Mouse (Mus musculus): ENCODE results near the gene Arhgef6. TPM values are rescaled to one million over a fixed set of nuclear protein-coding genes. Genes with fewer than 3 reads are reported as not detected.

The Arhgef6 gene
- polyA plus RNA-seq, 1 experiment from 2014 or later: 5.4 TPM

DNA sequence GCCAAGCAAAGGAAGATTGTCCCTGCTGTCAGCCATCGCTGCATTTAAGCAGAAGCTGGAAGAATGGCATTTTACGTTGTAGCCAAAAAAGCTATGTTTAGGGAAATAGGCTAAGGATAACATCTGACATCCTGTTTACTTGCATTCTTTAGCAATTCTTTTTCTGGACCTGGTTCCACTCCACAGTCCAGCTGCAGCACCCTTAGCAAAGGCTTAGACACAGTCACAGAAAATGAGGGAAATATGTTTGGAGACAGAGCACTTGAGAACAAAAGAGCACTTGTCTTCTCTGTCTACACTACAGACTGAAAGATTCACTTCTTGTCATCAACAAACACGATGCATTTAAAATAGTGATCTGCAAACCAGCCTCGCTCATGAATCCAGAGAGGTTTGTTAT is 691 bp upstream of the Arhgef6 start:
- Histone ChIP-seq H3K36me3 (ENCODE audit: control insufficient read depth, insufficient read depth, low read length) (no peaks in the 10 kb centered on the region), H3K9ac (ENCODE audit: low read depth, low read length) (no peak overlapping the region), H3K27me3 (ENCODE audit: control insufficient read depth, insufficient read depth, low read depth, low read length) (no peaks in the 10 kb centered on the region), H3K4me2 (ENCODE audit: low read length) (no peak overlapping the region), H3K27ac (ENCODE audit: low read length) (no peak overlapping the region), H3K9me3 (replicated peaks; ENCODE audit: control insufficient read depth, low read length, poor library complexity, severe bottlenecking) (no peaks in the 10 kb centered on the region), H3K4me3 (ENCODE audit: low read depth, low read length) (no peak overlapping the region), H3K4me1 (ENCODE audit: control insufficient read depth, insufficient read depth, low read length) (no peaks in the 10 kb centered on the region)
- ATAC-seq: no peak
- WGBS: 75% methylated on average over 4 of the region's 4 CpGs

DNA sequence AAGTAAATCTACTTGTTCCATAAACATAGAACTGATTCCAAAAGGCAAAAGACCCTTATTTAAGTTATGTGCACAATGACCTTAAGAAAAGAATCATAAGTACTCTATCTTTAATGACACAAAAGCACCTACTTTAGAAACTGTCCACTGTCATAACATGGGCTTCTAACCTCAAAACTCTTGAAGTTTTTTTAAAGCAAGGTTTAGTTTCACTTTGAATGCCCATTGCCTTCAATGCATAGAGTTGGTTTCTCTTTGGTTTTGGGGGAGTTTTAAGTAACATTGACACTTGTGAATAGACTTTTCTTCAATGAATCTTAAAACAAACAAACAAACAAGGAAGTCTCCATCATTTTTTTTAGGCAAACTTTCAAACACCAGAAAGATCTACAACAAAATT is 947 bp downstream of the Arhgef6 start:
- ATAC-seq: no peak
- Histone ChIP-seq H3K27me3 (ENCODE audit: control insufficient read depth, insufficient read depth, low read depth, low read length) (no peaks in the 10 kb centered on the region), H3K9me3 (replicated peaks; ENCODE audit: control insufficient read depth, low read length, poor library complexity, severe bottlenecking) (no peaks in the 10 kb centered on the region)

DNA sequence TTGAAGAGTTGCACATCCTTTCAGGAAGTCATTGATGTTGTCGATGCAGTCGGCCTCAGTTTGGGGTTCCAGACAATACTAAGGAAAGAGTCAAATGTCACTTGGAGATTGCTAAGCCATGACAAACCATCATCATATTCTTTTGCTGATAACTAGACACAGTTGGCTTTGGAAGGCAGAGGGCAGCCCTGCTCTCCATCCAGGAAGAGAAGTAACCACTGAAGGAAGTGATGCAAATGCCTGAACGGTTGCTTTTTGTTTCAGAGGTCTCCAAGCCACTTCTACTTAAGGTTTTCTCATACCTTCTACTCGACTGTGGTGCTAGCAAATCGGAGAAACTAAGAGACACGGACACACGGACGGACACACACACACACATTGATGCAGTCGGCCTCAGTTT is 1.6 kb downstream of the Arhgef6 start:
- no peaks in the 10 kb centered on the region for H3K36me3 ChIP-seq (ENCODE audit: control insufficient read depth, insufficient read depth, low read length)
- ATAC-seq: no peak
- 86% methylated on average over 9 of the region's 9 CpGs for WGBS
- no peak overlapping the region for H3K4me2 ChIP-seq (ENCODE audit: low read length)
- no peak overlapping the region for H3K27ac ChIP-seq (ENCODE audit: low read length)
- no peaks in the 10 kb centered on the region for H3K27me3 ChIP-seq (ENCODE audit: control insufficient read depth, insufficient read depth, low read depth, low read length)
- no peaks in the 10 kb centered on the region for H3K9me3 ChIP-seq (replicated peaks; ENCODE audit: control insufficient read depth, low read length, poor library complexity, severe bottlenecking)
- H3K4me1 ChIP-seq (ENCODE audit: control insufficient read depth, insufficient read depth, low read length): no peaks in the 10 kb centered on the region
- no peak overlapping the region for H3K4me3 ChIP-seq (ENCODE audit: low read depth, low read length)
- H3K9ac ChIP-seq (ENCODE audit: low read depth, low read length): no peak overlapping the region

More for the DNA sequence above, 947 bp downstream of the Arhgef6 start:
- Histone ChIP-seq H3K27ac (ENCODE audit: low read length) (no peak overlapping the region), H3K9ac (ENCODE audit: low read depth, low read length) (no peak overlapping the region), H3K36me3 (ENCODE audit: control insufficient read depth, insufficient read depth, low read length) (no peaks in the 10 kb centered on the region), H3K4me3 (ENCODE audit: low read depth, low read length) (no peak overlapping the region), H3K4me1 (ENCODE audit: control insufficient read depth, insufficient read depth, low read length) (no peaks in the 10 kb centered on the region), H3K4me2 (ENCODE audit: low read length) (no peak overlapping the region)

DNA sequence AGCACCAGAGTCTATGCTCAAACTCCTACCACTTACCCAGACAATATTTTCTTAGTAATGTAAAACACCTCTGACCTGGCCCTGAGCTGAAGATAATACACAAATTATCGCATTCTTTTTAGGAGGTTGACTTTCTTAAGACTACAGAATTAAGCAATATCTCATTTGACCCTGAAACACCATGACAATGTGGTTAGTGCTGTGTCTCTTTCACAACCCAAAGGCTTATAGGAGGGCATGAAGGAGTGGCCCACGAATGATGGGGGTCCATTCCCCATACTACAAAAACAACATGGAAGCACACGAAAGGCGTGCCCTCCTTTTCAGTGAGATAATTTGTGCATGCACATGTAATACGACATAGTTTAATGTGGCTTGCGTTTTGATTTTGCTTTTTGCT is 3.2 kb downstream of the Arhgef6 start:
- Histone ChIP-seq H3K36me3 (ENCODE audit: control insufficient read depth, insufficient read depth, low read length) (no peaks in the 10 kb centered on the region), H3K4me2 (ENCODE audit: low read length) (no peak overlapping the region), H3K27ac (ENCODE audit: low read length) (no peak overlapping the region), H3K4me1 (ENCODE audit: control insufficient read depth, insufficient read depth, low read length) (no peaks in the 10 kb centered on the region), H3K4me3 (ENCODE audit: low read depth, low read length) (no peak overlapping the region), H3K27me3 (ENCODE audit: control insufficient read depth, insufficient read depth, low read depth, low read length) (no peaks in the 10 kb centered on the region), H3K9ac (ENCODE audit: low read depth, low read length) (no peak overlapping the region), H3K9me3 (replicated peaks; ENCODE audit: control insufficient read depth, low read length, poor library complexity, severe bottlenecking) (no peaks in the 10 kb centered on the region)
- 90% methylated on average over 6 of the region's 6 CpGs for whole genome bisulfite sequencing
- no peak for ATAC-seq

DNA sequence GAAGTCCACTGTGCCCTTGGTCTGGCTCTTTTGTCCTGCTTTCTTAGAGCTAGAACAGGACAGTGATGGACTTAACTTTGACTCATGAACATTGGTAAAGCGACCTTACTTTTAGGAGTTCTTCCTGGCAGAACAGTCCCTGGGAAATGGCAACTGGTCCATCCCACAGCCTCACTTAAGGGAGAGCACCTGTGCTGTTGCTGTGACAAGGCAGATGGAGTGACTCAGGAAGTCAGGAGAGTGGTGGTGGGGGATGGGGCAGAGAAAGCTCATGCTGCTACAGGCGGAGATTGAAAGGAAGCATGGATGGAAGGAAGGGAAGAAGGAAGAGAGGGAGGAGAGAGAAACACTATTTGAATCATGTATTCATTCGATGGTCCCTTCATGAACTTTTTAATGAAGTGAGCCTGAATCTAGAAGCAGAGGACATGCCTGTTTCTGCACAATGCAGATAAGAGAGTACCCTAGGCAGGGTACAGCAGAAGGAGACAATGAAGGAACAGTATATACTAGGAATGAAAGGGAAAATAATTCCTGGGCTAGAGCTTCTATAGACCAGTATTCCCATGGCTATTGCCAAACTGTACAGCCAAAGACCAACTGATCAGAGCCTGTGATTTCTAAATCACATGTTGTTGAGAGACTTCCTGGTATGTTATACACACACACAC is 10.7 kb downstream of the Arhgef6 start:
- H3K4me1 ChIP-seq (ENCODE audit: control insufficient read depth, insufficient read depth, low read length): no peaks in the 10 kb centered on the region
- H3K9me3 ChIP-seq (replicated peaks; ENCODE audit: control insufficient read depth, low read length, poor library complexity, severe bottlenecking): no peaks in the 10 kb centered on the region
- ATAC-seq: no peak
- H3K9ac ChIP-seq (ENCODE audit: low read depth, low read length): no peak overlapping the region
- 77% methylated on average over 3 of the region's 3 CpGs for WGBS
- no peak overlapping the region for H3K4me2 ChIP-seq (ENCODE audit: low read length)
- no peaks in the 10 kb centered on the region for H3K36me3 ChIP-seq (ENCODE audit: control insufficient read depth, insufficient read depth, low read length)
- H3K27me3 ChIP-seq (ENCODE audit: control insufficient read depth, insufficient read depth, low read depth, low read length): no peaks in the 10 kb centered on the region
- H3K4me3 ChIP-seq (ENCODE audit: low read depth, low read length): no peak overlapping the region
- H3K27ac ChIP-seq (ENCODE audit: low read length): no peak overlapping the region

DNA sequence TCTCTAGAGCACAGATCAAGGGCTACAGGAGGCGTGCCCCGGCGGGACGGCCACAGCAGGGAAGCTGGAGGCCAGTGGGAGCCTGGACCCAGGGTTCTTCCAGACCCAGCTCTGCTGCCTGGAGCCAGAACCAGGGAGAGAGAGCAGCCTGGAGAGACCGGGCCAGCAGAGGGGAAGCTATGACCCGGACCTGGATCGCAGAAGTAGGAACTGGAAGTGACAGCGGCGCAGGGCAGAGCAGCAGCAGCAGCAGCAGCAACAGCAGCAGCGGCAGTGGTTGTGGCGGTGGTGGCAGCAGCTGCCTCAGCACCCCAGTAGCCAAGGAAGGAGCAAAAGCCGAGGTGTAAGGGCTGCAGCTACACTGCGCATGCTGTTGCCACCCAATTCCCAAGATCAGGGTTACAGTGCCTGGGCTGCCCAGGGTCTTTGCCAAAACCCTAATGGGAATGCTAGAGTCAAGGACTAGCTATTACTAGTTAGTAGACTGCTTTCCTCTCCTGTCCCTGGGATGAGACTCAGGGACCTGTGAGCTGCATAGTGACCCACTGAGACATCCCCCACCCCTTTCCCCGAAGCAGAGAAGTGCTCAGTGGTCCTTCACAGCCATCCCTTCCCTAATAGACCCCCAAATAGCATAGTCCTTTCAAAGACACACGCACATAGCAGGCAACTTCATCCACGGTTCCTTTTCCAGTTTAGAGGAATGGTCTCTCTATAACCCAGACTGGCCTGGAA is 11.9 kb downstream of the Arhgef6 start:
- Histone ChIP-seq H3K4me3 (ENCODE audit: low read depth, low read length) (peak overlapping the region; percentile 51), H3K4me1 (ENCODE audit: control insufficient read depth, insufficient read depth, low read length) (no peaks in the 10 kb centered on the region), H3K27ac (ENCODE audit: low read length) (no peak overlapping the region), H3K27me3 (ENCODE audit: control insufficient read depth, insufficient read depth, low read depth, low read length) (no peaks in the 10 kb centered on the region), H3K9ac (ENCODE audit: low read depth, low read length) (peak overlapping the region; percentile 60), H3K9me3 (replicated peaks; ENCODE audit: control insufficient read depth, low read length, poor library complexity, severe bottlenecking) (no peaks in the 10 kb centered on the region), H3K4me2 (ENCODE audit: low read length) (peak overlapping the region; percentile 78), H3K36me3 (ENCODE audit: control insufficient read depth, insufficient read depth, low read length) (no peaks in the 10 kb centered on the region)
- ATAC-seq: peak; percentile 90
- 34% methylated on average over 16 of the region's 16 CpGs for WGBS

DNA sequence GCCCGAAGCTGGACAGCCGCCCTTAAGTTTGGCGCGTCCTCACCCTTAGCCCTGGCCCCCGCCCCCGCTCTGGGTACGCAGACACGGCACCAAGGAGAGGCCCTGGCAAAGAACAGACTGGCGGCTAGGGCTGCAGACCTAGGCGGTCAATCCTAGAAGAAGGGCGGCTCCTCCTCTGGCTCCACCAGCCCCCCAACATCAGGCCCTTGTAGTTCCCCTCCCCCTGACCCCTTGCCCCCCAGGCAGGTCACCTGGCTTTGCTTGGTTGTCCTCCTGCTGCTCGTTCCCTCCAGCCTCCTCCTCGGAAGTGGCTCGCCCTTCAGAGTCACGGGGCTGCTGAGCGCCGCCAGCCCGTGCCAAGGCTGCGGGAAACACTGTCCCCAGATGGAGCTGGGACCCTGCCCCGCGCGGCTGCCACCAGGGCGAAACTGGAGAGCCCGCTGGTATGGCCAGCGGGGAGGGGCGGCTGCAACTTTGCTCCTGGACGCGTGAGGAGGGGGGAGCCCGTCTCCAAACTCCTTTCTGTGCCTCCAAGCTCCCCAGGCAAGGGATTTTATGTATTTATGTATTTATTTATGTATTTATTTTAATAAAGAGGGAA is 12.6 kb downstream of the Arhgef6 start:
- Histone ChIP-seq H3K4me1 (ENCODE audit: control insufficient read depth, insufficient read depth, low read length) (no peaks in the 10 kb centered on the region), H3K4me2 (ENCODE audit: low read length) (peak overlapping the region; percentile 78), H3K4me3 (ENCODE audit: low read depth, low read length) (peak overlapping the region; percentile 51), H3K9me3 (replicated peaks; ENCODE audit: control insufficient read depth, low read length, poor library complexity, severe bottlenecking) (no peaks in the 10 kb centered on the region), H3K27ac (ENCODE audit: low read length) (no peak overlapping the region), H3K27me3 (ENCODE audit: control insufficient read depth, insufficient read depth, low read depth, low read length) (no peaks in the 10 kb centered on the region), H3K9ac (ENCODE audit: low read depth, low read length) (peak overlapping the region; percentile 60), H3K36me3 (ENCODE audit: control insufficient read depth, insufficient read depth, low read length) (no peaks in the 10 kb centered on the region)
- 24% methylated on average over 25 of the region's 29 CpGs for WGBS
- ATAC-seq: peak; percentile 90

DNA sequence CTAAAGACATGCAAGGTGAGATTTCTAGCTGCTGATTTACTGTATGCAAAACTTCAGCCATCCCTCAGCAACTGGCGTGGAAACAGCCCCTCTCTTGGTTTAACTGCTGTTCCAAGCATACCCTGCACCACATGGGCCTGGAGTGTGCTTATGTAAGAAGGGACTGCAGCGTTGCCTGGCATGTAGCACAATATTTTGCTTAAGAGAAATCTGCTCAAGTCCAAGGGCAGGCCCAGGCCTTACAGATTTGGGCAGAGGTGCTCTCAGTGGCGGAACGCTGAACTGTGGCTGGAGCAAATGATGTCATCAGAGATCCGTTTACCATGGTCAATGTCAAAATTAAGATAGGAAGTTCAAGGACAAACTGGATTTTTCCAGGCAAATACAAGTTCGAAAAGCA is 13.6 kb downstream of the Arhgef6 start:
- Histone ChIP-seq H3K27ac (ENCODE audit: low read length) (no peak overlapping the region), H3K9ac (ENCODE audit: low read depth, low read length) (no peak overlapping the region), H3K9me3 (replicated peaks; ENCODE audit: control insufficient read depth, low read length, poor library complexity, severe bottlenecking) (no peaks in the 10 kb centered on the region), H3K4me2 (ENCODE audit: low read length) (no peak overlapping the region), H3K4me1 (ENCODE audit: control insufficient read depth, insufficient read depth, low read length) (no peaks in the 10 kb centered on the region), H3K36me3 (ENCODE audit: control insufficient read depth, insufficient read depth, low read length) (no peaks in the 10 kb centered on the region), H3K27me3 (ENCODE audit: control insufficient read depth, insufficient read depth, low read depth, low read length) (no peaks in the 10 kb centered on the region), H3K4me3 (ENCODE audit: low read depth, low read length) (no peak overlapping the region)
- 73% methylated on average over 6 of the region's 6 CpGs for WGBS
- no peak for ATAC-seq

DNA sequence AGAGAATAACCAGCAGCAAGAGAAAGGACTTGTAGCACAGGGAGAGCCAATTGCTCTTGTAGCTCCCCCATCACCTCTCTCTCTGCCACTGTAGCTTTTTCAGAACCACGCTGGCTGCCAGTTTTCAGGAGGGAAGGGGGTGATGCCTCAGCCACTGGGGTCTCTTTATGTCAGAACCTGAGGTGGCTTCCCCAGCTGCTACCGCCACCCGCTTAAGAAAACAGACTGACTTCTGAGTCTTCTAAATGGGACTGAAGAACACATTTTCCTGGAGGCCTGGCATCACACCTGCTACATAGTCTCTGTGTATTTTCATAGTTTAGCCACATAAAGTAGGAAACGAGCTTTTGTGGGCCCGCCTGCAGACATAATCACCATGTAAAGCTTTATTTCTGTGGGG is 26.5 kb downstream of the Arhgef6 start:
- 85% methylated on average over 5 of the region's 5 CpGs for WGBS
- Histone ChIP-seq H3K27me3 (ENCODE audit: control insufficient read depth, insufficient read depth, low read depth, low read length) (no peaks in the 10 kb centered on the region), H3K36me3 (ENCODE audit: control insufficient read depth, insufficient read depth, low read length) (no peaks in the 10 kb centered on the region)

More for the DNA sequence above, 26.5 kb downstream of the Arhgef6 start:
- Histone ChIP-seq H3K9me3 (replicated peaks; ENCODE audit: control insufficient read depth, low read length, poor library complexity, severe bottlenecking) (no peaks in the 10 kb centered on the region), H3K9ac (ENCODE audit: low read depth, low read length) (no peak overlapping the region), H3K27ac (ENCODE audit: low read length) (no peak overlapping the region), H3K4me1 (ENCODE audit: control insufficient read depth, insufficient read depth, low read length) (no peaks in the 10 kb centered on the region), H3K4me2 (ENCODE audit: low read length) (no peak overlapping the region), H3K4me3 (ENCODE audit: low read depth, low read length) (no peak overlapping the region)
- ATAC-seq: no peak

Data from midbrain, embryonic 16.5 days (tissue).